Mouse (Mus musculus): Measurements from ENCODE around the gene Crnkl1.

DNA sequence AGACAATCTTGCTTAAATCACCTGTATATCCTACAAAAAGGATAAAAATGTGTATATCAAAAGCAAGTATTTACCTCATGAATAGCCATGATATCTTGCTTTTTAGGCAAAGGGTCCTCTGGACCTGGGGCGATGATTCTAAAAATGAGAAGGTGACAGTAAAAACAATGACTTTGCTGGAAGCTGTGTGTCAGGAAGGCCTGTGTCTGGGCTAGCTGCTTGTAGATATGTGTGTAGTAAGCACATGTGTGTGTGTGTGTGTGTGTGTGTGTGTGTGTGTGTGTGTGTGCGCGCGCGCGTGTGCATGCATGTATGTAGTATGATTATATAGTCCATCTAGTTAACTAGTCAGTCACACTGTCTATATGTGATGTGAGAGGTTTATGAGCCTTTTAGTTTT is 41.1 kb downstream of the Crnkl1 start:
- TF ChIP-seq CTCF (IDR thresholded peaks at IDR 0.05; ENCODE audit: extremely low read depth, insufficient read depth, low read length) (no peak), POLR2A (IDR thresholded peaks at IDR 0.05; ENCODE audit: extremely low read depth, insufficient read depth, low read length) (no peak)
